Mouse (Mus musculus): ENCODE data around the gene Ncor1. TPM values are rescaled to one million over a fixed set of nuclear protein-coding genes. Genes with fewer than 3 reads are reported as not detected.

Gene Ncor1
- polyA plus RNA-seq, 1 experiment from 2014 or later = 82.2 TPM

DNA sequence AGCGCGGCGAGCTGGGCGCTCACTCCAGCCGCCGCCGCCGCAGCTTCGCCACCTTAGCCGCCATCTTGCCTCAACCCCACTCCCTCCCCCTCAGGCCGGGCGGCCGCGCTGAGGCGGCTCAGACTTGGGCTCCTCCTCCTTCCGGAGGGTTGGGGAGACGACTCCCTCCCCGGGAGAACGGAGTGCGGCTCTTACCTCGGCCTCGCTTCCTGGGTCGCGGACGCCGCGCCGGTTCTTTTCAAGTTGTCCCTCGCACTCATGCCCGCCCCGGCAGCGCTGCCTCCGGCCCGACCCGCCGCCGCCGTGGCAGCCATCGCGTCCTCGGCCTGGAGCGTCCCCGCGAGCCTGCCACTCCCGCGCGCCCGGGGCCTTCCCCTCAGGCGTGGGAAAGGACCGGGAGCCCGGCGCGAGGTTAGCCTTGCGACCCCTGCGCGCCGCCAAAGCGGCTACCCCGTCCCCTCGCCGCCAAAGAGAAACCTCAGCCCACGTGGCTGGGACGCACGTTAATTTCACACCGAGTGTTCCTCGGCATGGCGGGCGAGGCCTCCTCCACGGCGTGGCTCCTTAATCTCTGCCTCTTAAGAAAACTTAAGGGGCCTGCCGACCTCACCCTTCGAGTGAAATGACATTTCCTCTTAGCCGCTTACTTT lies 975 bp downstream of the Ncor1 start:
- Histone ChIP-seq H3K27me3 (ENCODE audit: control insufficient read depth, insufficient read depth, low read length) (no peaks in the 10 kb centered on the region), H3K4me3 (ENCODE audit: low read depth, low read length) (peak overlapping the region; percentile 94), H3K27ac (replicated peaks) (peak overlapping the region; percentile 99), H3K4me2 (replicated peaks; ENCODE audit: low read depth) (peak overlapping the region; percentile 92), H3K4me1 (replicated peaks; ENCODE audit: control insufficient read depth, insufficient read depth) (no peaks in the 10 kb centered on the region), H3K9me3 (ENCODE audit: control insufficient read depth, low read length) (no peaks in the 10 kb centered on the region), H3K9ac (ENCODE audit: low read length) (peak overlapping the region; percentile 98), H3K36me3 (ENCODE audit: control insufficient read depth, insufficient read depth, low read length) (no peaks in the 10 kb centered on the region)
- under 1% methylated on average over 67 of the region's 73 CpGs for WGBS
- ATAC-seq (ENCODE audit: low FRiP score, low TSS enrichment) (peak; percentile 96), DNase-seq (ENCODE audit: low spot score) (peak; percentile 93)
- no peak for TF ChIP-seq EP300 (optimal IDR thresholded peaks at IDR 0.05)
- no peak; the same call in 1 of the 2 replicates for TF ChIP-seq CTCF (IDR thresholded peaks at IDR 0.05; ENCODE audit: low read depth)

DNA sequence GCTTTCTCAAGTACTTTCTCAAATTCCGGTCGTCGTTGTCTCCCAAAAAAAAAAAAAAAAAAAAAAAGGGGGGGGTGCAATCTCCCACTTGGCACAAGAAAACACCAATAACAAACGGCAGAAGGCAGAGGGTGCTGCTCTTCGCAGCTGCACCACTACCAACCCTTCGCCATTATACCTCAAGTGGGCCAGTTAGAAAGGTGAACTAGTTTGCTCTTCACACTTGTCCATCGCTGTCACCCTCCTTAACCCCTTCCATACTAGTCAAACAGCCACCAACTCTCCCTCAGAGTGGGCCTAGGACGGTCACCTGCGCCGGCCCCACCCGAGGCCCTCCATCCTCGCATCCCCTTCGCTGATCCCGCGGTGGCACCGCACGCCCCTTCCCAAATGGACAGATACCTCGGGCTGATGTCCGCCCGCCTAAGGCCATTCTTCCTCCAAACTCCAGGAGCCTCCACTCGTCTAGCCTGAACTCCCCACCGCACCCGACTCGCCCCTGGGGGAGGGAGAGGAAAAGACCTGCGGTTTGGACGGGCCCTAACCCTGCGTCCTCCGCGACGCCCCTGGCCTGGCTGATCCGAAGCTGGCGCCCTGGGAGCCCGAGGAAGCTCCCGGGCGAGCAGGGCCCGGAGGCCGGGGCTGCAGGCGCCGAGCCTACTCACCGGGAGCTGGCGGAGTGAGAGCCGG lies 1.7 kb downstream of the Ncor1 start:
- no peak for DNase-seq (ENCODE audit: low spot score)
- under 1% methylated on average over 41 of the region's 42 CpGs for WGBS
- TF ChIP-seq CTCF (IDR thresholded peaks at IDR 0.05; ENCODE audit: low read depth) = peak; percentile 59
- no peak for TF ChIP-seq EP300 (optimal IDR thresholded peaks at IDR 0.05)

DNA sequence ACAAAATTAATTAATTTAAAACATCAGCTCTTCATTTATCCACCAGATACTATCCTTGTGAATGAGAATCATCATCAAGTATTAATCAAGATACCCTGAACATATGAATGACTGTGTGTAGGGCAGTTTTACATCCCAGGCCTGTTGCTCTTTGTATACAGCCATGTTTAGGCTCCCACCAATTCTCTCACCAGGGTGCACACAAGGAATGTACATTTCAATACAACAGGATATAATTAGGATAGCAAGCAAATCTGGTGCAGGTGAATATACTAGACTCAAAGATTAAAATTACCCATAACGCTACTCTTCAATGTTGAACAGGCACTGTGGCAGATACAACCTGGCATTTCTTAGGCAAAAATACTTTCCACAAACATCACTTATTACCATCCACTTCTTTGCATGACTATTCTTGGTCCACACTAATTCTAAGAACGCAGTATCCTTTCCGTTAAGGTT lies 2.3 kb downstream of the Ncor1 start:
- H3K27ac ChIP-seq (replicated peaks) = 0 out of 2 replicates have a peak overlapping the region, but pooled peaks have one; percentile 24
- H3K27me3 ChIP-seq (ENCODE audit: control insufficient read depth, insufficient read depth, low read length) = no peaks in the 10 kb centered on the region
- H3K4me1 ChIP-seq (replicated peaks; ENCODE audit: control insufficient read depth, insufficient read depth) = no peaks in the 10 kb centered on the region
- no peak for DNase-seq (ENCODE audit: low spot score)
- no peak for ATAC-seq (ENCODE audit: low FRiP score, low TSS enrichment)
- peak overlapping the region; percentile 94 for H3K4me3 ChIP-seq (ENCODE audit: low read depth, low read length)
- WGBS = 4% methylated on average over 3 of the region's 3 CpGs
- H3K9ac ChIP-seq (ENCODE audit: low read length) = peak overlapping the region; percentile 98; the same call in 1 of the 2 replicates
- H3K4me2 ChIP-seq (replicated peaks; ENCODE audit: low read depth) = peak overlapping the region; percentile 92
- TF ChIP-seq EP300 (optimal IDR thresholded peaks at IDR 0.05) (no peak), CTCF (IDR thresholded peaks at IDR 0.05; ENCODE audit: low read depth) (no peak)
- H3K9me3 ChIP-seq (ENCODE audit: control insufficient read depth, low read length) = no peaks in the 10 kb centered on the region
- H3K36me3 ChIP-seq (ENCODE audit: control insufficient read depth, insufficient read depth, low read length) = no peaks in the 10 kb centered on the region

More for the DNA sequence above, 1.7 kb downstream of the Ncor1 start:
- Histone ChIP-seq H3K4me1 (replicated peaks; ENCODE audit: control insufficient read depth, insufficient read depth) (no peaks in the 10 kb centered on the region), H3K27me3 (ENCODE audit: control insufficient read depth, insufficient read depth, low read length) (no peaks in the 10 kb centered on the region), H3K4me2 (replicated peaks; ENCODE audit: low read depth) (peak overlapping the region; percentile 92), H3K36me3 (ENCODE audit: control insufficient read depth, insufficient read depth, low read length) (no peaks in the 10 kb centered on the region), H3K9ac (ENCODE audit: low read length) (peak overlapping the region; percentile 98), H3K4me3 (ENCODE audit: low read depth, low read length) (peak overlapping the region; percentile 94), H3K9me3 (ENCODE audit: control insufficient read depth, low read length) (no peaks in the 10 kb centered on the region), H3K27ac (replicated peaks) (peak overlapping the region; percentile 99)
- ATAC-seq (ENCODE audit: low FRiP score, low TSS enrichment) = peak; percentile 72

GRCm38 (mm10) chr11:62455193-62455592 lies 3.1 kb downstream of the Ncor1 start:
- Histone ChIP-seq H3K4me1 (replicated peaks; ENCODE audit: control insufficient read depth, insufficient read depth) (no peaks in the 10 kb centered on the region), H3K27me3 (ENCODE audit: control insufficient read depth, insufficient read depth, low read length) (no peaks in the 10 kb centered on the region)

GRCm38 (mm10) chr11:62448971-62449370 lies 9.4 kb downstream of the Ncor1 start:
- no peaks in the 10 kb centered on the region for H3K4me1 ChIP-seq (replicated peaks; ENCODE audit: control insufficient read depth, insufficient read depth)
- H3K27ac ChIP-seq (replicated peaks) = no peak overlapping the region
- no peak overlapping the region for H3K4me2 ChIP-seq (replicated peaks; ENCODE audit: low read depth)
- no peaks in the 10 kb centered on the region for H3K27me3 ChIP-seq (ENCODE audit: control insufficient read depth, insufficient read depth, low read length)
- no peak overlapping the region for H3K4me3 ChIP-seq (ENCODE audit: low read depth, low read length)
- no peak overlapping the region for H3K9ac ChIP-seq (ENCODE audit: low read length)
- TF ChIP-seq EP300 (optimal IDR thresholded peaks at IDR 0.05) (no peak), CTCF (IDR thresholded peaks at IDR 0.05; ENCODE audit: low read depth) (no peak)
- no peaks in the 10 kb centered on the region for H3K36me3 ChIP-seq (ENCODE audit: control insufficient read depth, insufficient read depth, low read length)
- WGBS = 72% methylated on average over 3 of the region's 6 CpGs
- no peaks in the 10 kb centered on the region for H3K9me3 ChIP-seq (ENCODE audit: control insufficient read depth, low read length)
- no peak for DNase-seq (ENCODE audit: low spot score)
- no peak for ATAC-seq (ENCODE audit: low FRiP score, low TSS enrichment)

More at GRCm38 (mm10) chr11:62455193-62455592, 3.1 kb downstream of the Ncor1 start:
- DNase-seq (ENCODE audit: low spot score) = no peak
- H3K4me2 ChIP-seq (replicated peaks; ENCODE audit: low read depth) = no peak overlapping the region; the same call in 1 of the 2 replicates
- no peak overlapping the region for H3K27ac ChIP-seq (replicated peaks)
- no peaks in the 10 kb centered on the region for H3K9me3 ChIP-seq (ENCODE audit: control insufficient read depth, low read length)
- no peak overlapping the region for H3K9ac ChIP-seq (ENCODE audit: low read length)
- no peaks in the 10 kb centered on the region for H3K36me3 ChIP-seq (ENCODE audit: control insufficient read depth, insufficient read depth, low read length)
- H3K4me3 ChIP-seq (ENCODE audit: low read depth, low read length) = no peak overlapping the region
- TF ChIP-seq EP300 (optimal IDR thresholded peaks at IDR 0.05) (no peak), CTCF (IDR thresholded peaks at IDR 0.05; ENCODE audit: low read depth) (no peak)
- WGBS = 36% methylated on average over 1 of the region's 1 CpGs
- ATAC-seq (ENCODE audit: low FRiP score, low TSS enrichment) = no peak

GRCm38 (mm10) chr11:62445799-62446198 lies 12.5 kb downstream of the Ncor1 start:
- H3K4me3 ChIP-seq (ENCODE audit: low read depth, low read length) = no peak overlapping the region
- WGBS = 83% methylated on average over 3 of the region's 3 CpGs
- H3K36me3 ChIP-seq (ENCODE audit: control insufficient read depth, insufficient read depth, low read length) = no peaks in the 10 kb centered on the region
- no peaks in the 10 kb centered on the region for H3K4me1 ChIP-seq (replicated peaks; ENCODE audit: control insufficient read depth, insufficient read depth)
- no peaks in the 10 kb centered on the region for H3K27me3 ChIP-seq (ENCODE audit: control insufficient read depth, insufficient read depth, low read length)
- DNase-seq (ENCODE audit: low spot score) (no peak), ATAC-seq (ENCODE audit: low FRiP score, low TSS enrichment) (no peak)
- no peak overlapping the region for H3K4me2 ChIP-seq (replicated peaks; ENCODE audit: low read depth)
- no peak overlapping the region for H3K9ac ChIP-seq (ENCODE audit: low read length)
- no peaks in the 10 kb centered on the region for H3K9me3 ChIP-seq (ENCODE audit: control insufficient read depth, low read length)
- no peak for TF ChIP-seq CTCF (IDR thresholded peaks at IDR 0.05; ENCODE audit: low read depth)
- TF ChIP-seq EP300 (optimal IDR thresholded peaks at IDR 0.05) = no peak
- no peak overlapping the region for H3K27ac ChIP-seq (replicated peaks)
